Mouse (Mus musculus): ENCODE data around the gene Epo.

DNA sequence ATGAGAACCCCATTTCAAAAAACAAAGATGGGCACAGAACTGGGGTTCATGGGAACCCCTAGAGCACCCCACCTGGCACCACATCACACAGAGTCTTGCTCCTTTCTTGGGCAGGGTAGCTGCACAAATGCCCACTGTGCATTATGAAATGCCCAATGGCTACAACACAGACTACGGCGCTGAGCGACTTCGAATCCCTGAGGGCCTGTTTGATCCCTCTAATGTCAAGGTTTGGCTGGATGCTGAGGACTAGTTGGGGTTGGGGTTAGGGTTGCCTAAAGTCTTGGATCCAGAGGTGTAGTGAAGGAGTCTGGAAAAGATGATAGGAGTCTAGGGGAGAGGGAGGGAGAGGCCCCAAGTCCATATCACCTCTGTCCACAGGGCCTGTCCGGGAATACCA lies 33.4 kb upstream of the Epo start:
- TF ChIP-seq ZNF384 (IDR thresholded peaks at IDR 0.05; ENCODE audit: low read depth, low read length): no peak
- TF ChIP-seq CHD2 (IDR thresholded peaks at IDR 0.05; ENCODE audit: low read depth, low read length): no peak
- TF ChIP-seq HCFC1 (IDR thresholded peaks at IDR 0.05; ENCODE audit: borderline replicate concordance, insufficient read depth, low read length): no peak
- no peak for TF ChIP-seq ZC3H11A (IDR thresholded peaks at IDR 0.05; ENCODE audit: borderline replicate concordance, low read depth, low read length)

Measured in ES-E14 (cell line).